Mouse (Mus musculus) lung, embryonic 14.5 days (tissue): ENCODE data around the gene Ell3. TPM values are rescaled to one million over a fixed set of nuclear protein-coding genes. Genes with fewer than 3 reads are reported as not detected.
A peak's percentile ranks its signal among the peaks of the same experiment; 100 is the strongest.

Source experiments
- ATAC-seq: fragments of 200-750 bp; cut with Nextera tagmentation; 2 replicates; pipeline ENCODE4 v1.8.0; 2017; ENCODE audit warnings: mild to moderate bottlenecking, moderate TSS enrichment, moderate library complexity; ENCODE audit not compliant: insufficient read depth
- DNase-seq: peaks from one replicate; pipeline ENCODE4 v3.0.0-alpha.2; 2015
- H3K27ac ChIP-seq: fragments of 300-500 bp; sonication (generic); 2 replicates; pipeline ENCODE4 v1.5.1; 2014; ENCODE audit warnings: low read depth, mild to moderate bottlenecking, moderate library complexity
- H3K27me3 ChIP-seq: fragments of 300-500 bp; sonication (generic); 2 replicates; pipeline ENCODE4 v1.6.1; 2014; ENCODE audit warnings: low read length, control low read depth; ENCODE audit not compliant: insufficient read depth
- H3K36me3 ChIP-seq: fragments of 300-500 bp; sonication (generic); 2 replicates; pipeline ENCODE4 v1.6.1; 2014; ENCODE audit warnings: control low read depth; ENCODE audit not compliant: insufficient read depth
- H3K4me1 ChIP-seq: fragments of 300-500 bp; sonication (generic); 2 replicates; pipeline ENCODE4 v1.6.1; 2014; ENCODE audit warnings: antibody characterized with exemption, control low read depth; ENCODE audit not compliant: insufficient read depth
- H3K4me2 ChIP-seq: fragments of 300-500 bp; sonication (generic); 2 replicates; pipeline ENCODE4 v1.6.1; 2014; ENCODE audit warnings: mild to moderate bottlenecking
- H3K4me3 ChIP-seq: fragments of 300-500 bp; sonication (generic); 2 replicates; pipeline ENCODE4 v1.5.1; 2014; ENCODE audit warnings: low read depth, low read length
- H3K9ac ChIP-seq: fragments of 300-500 bp; sonication (generic); 2 replicates; pipeline ENCODE4 v1.6.1; 2014
- H3K9me3 ChIP-seq: fragments of 300-500 bp; sonication (generic); 2 replicates; pipeline ENCODE4 v1.6.1; 2016; ENCODE audit warnings: low read depth, low read length, control low read depth
- CTCF ChIP-seq: IDR thresholded peaks from 2 replicates; pipeline ENCODE4 v1.5.1; 2016; ENCODE audit warnings: antibody characterized with exemption, low read depth
- WGBS: fragments of 180-500 bp; shearing (Covaris S2); extraction: QIAGEN DNeasy Blood & Tissue Kit; methylation state at CpG from one replicate; pipeline ENCODE4 v1.1.7; 2014; 5-methylcytosine and 5-hydroxymethylcytosine counted together
- polyA plus RNA-seq: library from polyadenylated mRNA; unstranded; fragments of >200 nt; fragmentation: Nextera tagmentation; extraction: Ambion mirVana; gene quantifications from 2 replicates; pipeline ENCODE4 v1.2.1, GENCODE M21; 2014

Gene Ell3
- polyA plus RNA-seq, 1 experiment from 2014 or later: 10.4 TPM

GRCm38 (mm10) chr2:121455534-121455933 is 11.5 kb upstream of the Ell3 start:
- no peak overlapping the region for H3K4me3 ChIP-seq
- H3K9me3 ChIP-seq: no peaks in the 10 kb centered on the region
- H3K27me3 ChIP-seq: no peaks in the 10 kb centered on the region
- ATAC-seq: no peak
- no peaks in the 10 kb centered on the region; the same call in 1 of the 2 replicates for H3K4me1 ChIP-seq
- no peak for TF ChIP-seq CTCF
- no peak for DNase-seq
- peaks cover 51% of the 10 kb centered on the region for H3K36me3 ChIP-seq
- H3K27ac ChIP-seq: no peak overlapping the region
- 69% methylated on average over 5 of the region's 5 CpGs for WGBS
- no peak overlapping the region for H3K4me2 ChIP-seq
- H3K9ac ChIP-seq: no peak overlapping the region

GRCm38 (mm10) chr2:121453917-121454316 is 9.8 kb upstream of the Ell3 start:
- DNase-seq: no peak
- H3K9ac ChIP-seq: no peak overlapping the region

GRCm38 (mm10) chr2:121452990-121453389 is 8.9 kb upstream of the Ell3 start, which contains the start of gene Hypk:
Gene Hypk, plus strand, starts transcription at chr2:121453290.
- peak within 1 kb of the TSS; percentile 13; the same call in 1 of the 2 replicates for H3K9ac ChIP-seq
- no peak for ATAC-seq
- no peaks in the 10 kb centered on the region for H3K27me3 ChIP-seq
- H3K36me3 ChIP-seq: peaks cover 32% of the 10 kb centered on the region
- no peak within 1 kb of the TSS for H3K4me3 ChIP-seq
- no peak for DNase-seq
- no peaks in the 10 kb centered on the region for H3K9me3 ChIP-seq
- H3K4me2 ChIP-seq: no peak within 1 kb of the TSS
- WGBS: 62% methylated on average over 4 of the region's 4 CpGs
- TF ChIP-seq CTCF: no peak
- no peak within 1 kb of the TSS for H3K27ac ChIP-seq
- peaks cover 4% of the 10 kb centered on the region; the same call in 1 of the 2 replicates for H3K4me1 ChIP-seq

More at GRCm38 (mm10) chr2:121453917-121454316, 9.8 kb upstream of the Ell3 start:
- no peak for ATAC-seq
- H3K9me3 ChIP-seq: no peaks in the 10 kb centered on the region
- WGBS: 80% methylated on average over 6 of the region's 6 CpGs
- no peak overlapping the region for H3K27ac ChIP-seq
- H3K4me3 ChIP-seq: no peak overlapping the region
- no peak for TF ChIP-seq CTCF
- H3K4me2 ChIP-seq: no peak overlapping the region
- H3K27me3 ChIP-seq: no peaks in the 10 kb centered on the region
- peaks cover 4% of the 10 kb centered on the region; the same call in 1 of the 2 replicates for H3K4me1 ChIP-seq
- H3K36me3 ChIP-seq: peaks cover 39% of the 10 kb centered on the region

- TF ChIP-seq CTCF: no peak
- DNase-seq: no peak
- 77% methylated on average over 4 of the region's 4 CpGs for WGBS
- Histone ChIP-seq H3K4me2 (no peak overlapping the region), H3K4me3 (no peak overlapping the region), H3K27ac (no peak overlapping the region), H3K9ac (peak overlapping the region; percentile 13; the same call in 1 of the 2 replicates), H3K36me3 (peaks cover 32% of the 10 kb centered on the region), H3K4me1 (peaks cover 4% of the 10 kb centered on the region; the same call in 1 of the 2 replicates), H3K9me3 (no peaks in the 10 kb centered on the region), H3K27me3 (no peaks in the 10 kb centered on the region)
- ATAC-seq: no peak
Observed at GRCm38 (mm10) chr2:121452361-121452760, 8.3 kb upstream of the Ell3 start.

- TF ChIP-seq CTCF: no peak; the same call in 1 of the 2 replicates
- DNase-seq: peak; percentile 24
- no peaks in the 10 kb centered on the region for H3K27me3 ChIP-seq
- H3K27ac ChIP-seq: peak overlapping the region; percentile 95
- peak overlapping the region; percentile 89 for H3K4me2 ChIP-seq
- H3K4me3 ChIP-seq: peak overlapping the region; percentile 99
- ATAC-seq: 0 out of 2 replicates have a peak, but pooled peaks have one; percentile 5
- 0 out of 2 replicates have a peak, but pooled peaks cover 4% of the 10 kb centered on the region for H3K4me1 ChIP-seq
- H3K9me3 ChIP-seq: no peaks in the 10 kb centered on the region
- H3K36me3 ChIP-seq: peaks cover 32% of the 10 kb centered on the region
- H3K9ac ChIP-seq: peak overlapping the region; percentile 94
- under 1% methylated on average over 7 of the region's 7 CpGs for WGBS
Observed at GRCm38 (mm10) chr2:121450093-121450492, 6.0 kb upstream of the Ell3 start.

GRCm38 (mm10) chr2:121449545-121450011 is 5.5 kb upstream of the Ell3 start:
- peak; percentile 56 for ATAC-seq
- H3K4me3 ChIP-seq: peak overlapping the region; percentile 99
- no peak for DNase-seq
- no peaks in the 10 kb centered on the region for H3K27me3 ChIP-seq
- no peak for TF ChIP-seq CTCF
- WGBS: 0% methylated on average over 52 of the region's 54 CpGs
- peak overlapping the region; percentile 95 for H3K27ac ChIP-seq
- H3K9ac ChIP-seq: peak overlapping the region; percentile 94
- peaks cover 32% of the 10 kb centered on the region for H3K36me3 ChIP-seq
- peak overlapping the region; percentile 89 for H3K4me2 ChIP-seq
- no peaks in the 10 kb centered on the region for H3K9me3 ChIP-seq
- H3K4me1 ChIP-seq: 0 out of 2 replicates have a peak, but pooled peaks cover 4% of the 10 kb centered on the region

- Histone ChIP-seq H3K9ac (peak within 1 kb of the TSS; percentile 94), H3K4me2 (peak within 1 kb of the TSS; percentile 89), H3K4me1 (0 out of 2 replicates have a peak, but pooled peaks cover 4% of the 10 kb centered on the region), H3K4me3 (peak within 1 kb of the TSS; percentile 99), H3K9me3 (no peaks in the 10 kb centered on the region), H3K27ac (peak within 1 kb of the TSS; percentile 97), H3K27me3 (no peaks in the 10 kb centered on the region), H3K36me3 (peaks cover 29% of the 10 kb centered on the region)
- peak; percentile 99 for DNase-seq
- 1% methylated on average over 71 of the region's 74 CpGs for WGBS
- TF ChIP-seq CTCF: no peak
- peak; percentile 97 for ATAC-seq
Observed at GRCm38 (mm10) chr2:121448739-121449535, 4.9 kb upstream of the Ell3 start, which contains the start of gene Serf2. Gene Serf2, plus strand, starts transcription at chr2:121449195.
